Mouse (Mus musculus): Measurements from ENCODE around the gene Slc39a13. TPM values are rescaled to one million over a fixed set of nuclear protein-coding genes. Genes with fewer than 3 reads are reported as not detected.
"Not testable (repeated sequence)": the region's sequence is repeated elsewhere in the genome, so short reads cannot be mapped to it uniquely, and the experiment has no call there.

Slc39a13 gene
- total and polyA plus RNA-seq, 2 experiments from 2014 or later = 22.6 to 37.1 TPM

GRCm38 (mm10) chr2:91051917-91052316, 18.3 kb downstream of the Slc39a13 start:
- no peak for TF ChIP-seq CTCF (IDR thresholded peaks at IDR 0.05; ENCODE audit: low read depth)
- Histone ChIP-seq H3K4me3 (ENCODE audit: low read length) (no peak overlapping the region), H3K27ac (no peak overlapping the region), H3K4me1 (ENCODE audit: insufficient read depth, low read length) (peaks cover 8% of the 10 kb centered on the region; the same call in 1 of the 2 replicates), H3K27me3 (ENCODE audit: insufficient read depth, low read length) (no peaks in the 10 kb centered on the region), H3K9ac (replicated peaks; ENCODE audit: low read length) (no peak overlapping the region), H3K9me3 (ENCODE audit: low read length) (no peaks in the 10 kb centered on the region), H3K4me2 (ENCODE audit: low read depth, low read length) (no peak overlapping the region), H3K36me3 (ENCODE audit: insufficient read depth, low read length) (peaks cover 15% of the 10 kb centered on the region)
- ATAC-seq (no peak), DNase-seq (ENCODE audit: low spot score) (no peak)
- WGBS = 82% methylated on average over 3 of the region's 3 CpGs

DNA sequence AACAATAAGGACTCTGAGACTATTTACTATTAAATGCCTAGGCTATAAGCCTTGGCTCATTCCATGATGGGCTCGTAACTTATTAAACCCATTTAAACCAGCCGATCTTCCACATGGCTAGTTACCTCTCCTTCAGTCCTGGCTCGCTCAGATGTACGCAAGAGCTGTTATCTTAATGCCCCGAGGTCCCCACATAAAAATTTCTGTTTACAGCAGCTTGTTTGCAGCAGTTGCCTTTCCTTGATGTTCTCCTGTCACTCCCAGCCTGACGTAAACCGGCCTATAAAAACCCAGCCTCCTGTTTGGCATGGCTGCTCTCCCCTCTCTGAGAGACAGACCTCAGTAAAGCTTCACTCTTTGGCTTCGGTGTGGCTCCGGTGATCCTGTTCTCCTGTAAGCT, 22.9 kb downstream of the Slc39a13 start:
- Histone ChIP-seq H3K27ac (no peak overlapping the region), H3K9me3 (ENCODE audit: low read length) (no peaks in the 10 kb centered on the region), H3K9ac (replicated peaks; ENCODE audit: low read length) (no peak overlapping the region), H3K4me2 (ENCODE audit: low read depth, low read length) (no peak overlapping the region), H3K27me3 (ENCODE audit: insufficient read depth, low read length) (no peaks in the 10 kb centered on the region), H3K4me1 (ENCODE audit: insufficient read depth, low read length) (no peaks in the 10 kb centered on the region), H3K36me3 (ENCODE audit: insufficient read depth, low read length) (no peaks in the 10 kb centered on the region), H3K4me3 (ENCODE audit: low read length) (no peak overlapping the region)
- no peak for ATAC-seq
- no peak for TF ChIP-seq CTCF (IDR thresholded peaks at IDR 0.05; ENCODE audit: low read depth)
- WGBS = 81% methylated on average over 9 of the region's 9 CpGs
- DNase-seq (ENCODE audit: low spot score) = no peak

- not testable (repeated sequence) for DNase-seq (ENCODE audit: low spot score); H3K36me3 ChIP-seq (ENCODE audit: insufficient read depth, low read length); H3K9ac ChIP-seq (replicated peaks; ENCODE audit: low read length); H3K4me2 ChIP-seq (ENCODE audit: low read depth, low read length); ATAC-seq; H3K4me1 ChIP-seq (ENCODE audit: insufficient read depth, low read length); H3K4me3 ChIP-seq (ENCODE audit: low read length); H3K27ac ChIP-seq; H3K9me3 ChIP-seq (ENCODE audit: low read length); H3K27me3 ChIP-seq (ENCODE audit: insufficient read depth, low read length)
- 80% methylated on average over 1 of the region's 1 CpGs for WGBS
Observed at GRCm38 (mm10) chr2:91045805-91046204, 24.4 kb downstream of the Slc39a13 start.

DNA sequence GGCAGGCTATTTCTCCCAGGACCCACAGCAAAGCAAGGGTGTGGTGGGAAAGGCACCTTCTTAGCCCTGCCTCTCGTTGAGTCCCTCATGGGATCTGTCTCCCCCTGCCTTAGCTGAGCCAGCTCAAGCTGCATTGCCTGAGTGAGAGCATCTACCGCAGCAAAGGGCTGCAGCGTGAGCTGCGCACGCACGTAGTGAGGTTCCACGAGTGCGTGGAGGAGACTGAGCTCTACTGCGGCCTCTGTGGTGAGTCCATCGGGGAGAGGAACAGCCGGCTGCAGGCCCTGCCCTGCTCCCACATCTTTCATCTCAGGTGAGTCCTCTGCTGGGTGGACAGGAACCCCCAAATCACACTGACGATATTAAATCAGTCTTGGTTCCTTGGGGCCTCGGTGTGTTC, 25.5 kb downstream of the Slc39a13 start:
- H3K27ac ChIP-seq = no peak overlapping the region
- DNase-seq (ENCODE audit: low spot score) (no peak), ATAC-seq (no peak)
- no peak overlapping the region for H3K9ac ChIP-seq (replicated peaks; ENCODE audit: low read length)
- no peak overlapping the region for H3K4me3 ChIP-seq (ENCODE audit: low read length)
- no peaks in the 10 kb centered on the region for H3K4me1 ChIP-seq (ENCODE audit: insufficient read depth, low read length)
- no peaks in the 10 kb centered on the region for H3K9me3 ChIP-seq (ENCODE audit: low read length)
- no peaks in the 10 kb centered on the region for H3K27me3 ChIP-seq (ENCODE audit: insufficient read depth, low read length)
- no peak for TF ChIP-seq CTCF (IDR thresholded peaks at IDR 0.05; ENCODE audit: low read depth)
- no peaks in the 10 kb centered on the region for H3K36me3 ChIP-seq (ENCODE audit: insufficient read depth, low read length)
- H3K4me2 ChIP-seq (ENCODE audit: low read depth, low read length) = no peak overlapping the region
- 83% methylated on average over 13 of the region's 13 CpGs for WGBS

GRCm38 (mm10) chr2:91042651-91043398, 27.4 kb downstream of the Slc39a13 start:
- ATAC-seq (no peak), DNase-seq (ENCODE audit: low spot score) (no peak)
- no peak overlapping the region for H3K4me3 ChIP-seq (ENCODE audit: low read length)
- H3K27me3 ChIP-seq (ENCODE audit: insufficient read depth, low read length) = no peaks in the 10 kb centered on the region
- H3K4me2 ChIP-seq (ENCODE audit: low read depth, low read length) = no peak overlapping the region
- no peak overlapping the region for H3K9ac ChIP-seq (replicated peaks; ENCODE audit: low read length)
- WGBS = 72% methylated on average over 21 of the region's 21 CpGs
- TF ChIP-seq CTCF (IDR thresholded peaks at IDR 0.05; ENCODE audit: low read depth) = no peak
- no peak overlapping the region for H3K27ac ChIP-seq
- H3K4me1 ChIP-seq (ENCODE audit: insufficient read depth, low read length) = no peaks in the 10 kb centered on the region
- H3K9me3 ChIP-seq (ENCODE audit: low read length) = no peaks in the 10 kb centered on the region
- H3K36me3 ChIP-seq (ENCODE audit: insufficient read depth, low read length) = no peaks in the 10 kb centered on the region

GRCm38 (mm10) chr2:91041786-91042185, 28.4 kb downstream of the Slc39a13 start:
- 65% methylated on average over 8 of the region's 8 CpGs for WGBS

DNA sequence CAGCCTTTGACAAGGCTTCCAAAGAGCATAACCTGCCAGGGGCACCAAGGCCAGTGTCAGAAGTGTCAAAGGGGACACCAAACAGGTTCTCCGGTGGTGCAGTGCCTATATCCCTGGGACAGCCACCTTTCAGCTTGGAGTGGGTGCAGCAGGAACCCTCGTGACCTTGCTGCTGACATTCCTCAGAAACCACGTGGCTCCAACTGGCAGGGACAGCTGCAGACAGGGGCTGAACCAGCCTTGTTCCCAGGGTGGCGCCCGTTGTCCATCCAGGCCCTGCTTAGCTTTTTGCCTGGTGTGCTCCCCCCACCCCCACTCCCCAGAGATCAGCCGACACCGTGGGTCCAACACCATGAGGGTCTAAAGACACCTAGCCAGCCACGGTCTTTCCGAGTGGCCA, 34.8 kb downstream of the Slc39a13 start, which contains the start of gene Rapsn:
Rapsn (plus strand) TSS at position 236 of the 400 bp plus-strand sequence.
- H3K4me3 ChIP-seq (ENCODE audit: low read length) = no peak within 1 kb of the TSS
- ATAC-seq (no peak), DNase-seq (ENCODE audit: low spot score) (no peak)
- no peak within 1 kb of the TSS for H3K4me2 ChIP-seq (ENCODE audit: low read depth, low read length)
- no peak for TF ChIP-seq CTCF (IDR thresholded peaks at IDR 0.05; ENCODE audit: low read depth)
- H3K27me3 ChIP-seq (ENCODE audit: insufficient read depth, low read length) = no peaks in the 10 kb centered on the region
- 71% methylated on average over 9 of the region's 9 CpGs for whole genome bisulfite sequencing
- no peak within 1 kb of the TSS for H3K27ac ChIP-seq
- no peaks in the 10 kb centered on the region for H3K4me1 ChIP-seq (ENCODE audit: insufficient read depth, low read length)
- H3K9me3 ChIP-seq (ENCODE audit: low read length) = no peaks in the 10 kb centered on the region
- H3K36me3 ChIP-seq (ENCODE audit: insufficient read depth, low read length) = no peaks in the 10 kb centered on the region
- no peak within 1 kb of the TSS for H3K9ac ChIP-seq (replicated peaks; ENCODE audit: low read length)

More at GRCm38 (mm10) chr2:91041786-91042185, 28.4 kb downstream of the Slc39a13 start:
- Histone ChIP-seq H3K4me3 (ENCODE audit: low read length) (no peak overlapping the region), H3K27ac (no peak overlapping the region), H3K36me3 (ENCODE audit: insufficient read depth, low read length) (no peaks in the 10 kb centered on the region), H3K9ac (replicated peaks; ENCODE audit: low read length) (no peak overlapping the region), H3K4me1 (ENCODE audit: insufficient read depth, low read length) (no peaks in the 10 kb centered on the region), H3K9me3 (ENCODE audit: low read length) (no peaks in the 10 kb centered on the region), H3K27me3 (ENCODE audit: insufficient read depth, low read length) (no peaks in the 10 kb centered on the region), H3K4me2 (ENCODE audit: low read depth, low read length) (no peak overlapping the region)
- ATAC-seq (no peak), DNase-seq (ENCODE audit: low spot score) (no peak)
- TF ChIP-seq CTCF (IDR thresholded peaks at IDR 0.05; ENCODE audit: low read depth) = no peak

Data from hindbrain, postnatal 0 days (tissue).